Mouse (Mus musculus) MEL (cell line): ENCODE results near the gene Kat7. TPM values are rescaled to one million over a fixed set of nuclear protein-coding genes. Genes with fewer than 3 reads are reported as not detected.

Source experiments
- DNase-seq: peaks from one replicate; pipeline ENCODE4 v3.0.0; 2011; ENCODE audit warnings: low read depth, low spot score
- H3K27ac ChIP-seq: 2 replicates; pipeline ENCODE4 v1.5.1; 2012; ENCODE audit warnings: low read depth, mild to moderate bottlenecking, control low read depth, low read length, moderate library complexity; ENCODE audit not compliant: control insufficient read depth
- H3K27me3 ChIP-seq, 2 experiments: fragments of 150-350 bp in 1 of 2; sonication (generic) in 1 of 2; 2 replicates each; pipeline ENCODE4 v1.6.1; 2012; ENCODE audit warnings: low read length in 2 of 2, mild to moderate bottlenecking in 2 of 2, improper control_type of control experiment in 1 of 2, moderate library complexity in 1 of 2; ENCODE audit not compliant: insufficient read depth in 2 of 2, control insufficient read depth in 1 of 2
- H3K36me3 ChIP-seq, 2 experiments: 2 replicates each; pipeline ENCODE4 v1.6.1; 2012 to 2014; ENCODE audit warnings: low read length in 2 of 2, improper control_type of control experiment in 1 of 2, inconsistent platforms in 1 of 2, mild to moderate bottlenecking in 1 of 2; ENCODE audit not compliant: insufficient read depth in 2 of 2, control insufficient read depth in 1 of 2
- H3K4me1 ChIP-seq, 2 experiments: fragments of 150-350 bp in 1 of 2; sonication (generic) in 1 of 2; 2 replicates each; pipeline ENCODE4 v1.6.1; 2012; ENCODE audit warnings: low read length in 2 of 2, improper control_type of control experiment in 1 of 2, mild to moderate bottlenecking in 1 of 2; ENCODE audit not compliant: insufficient read depth in 2 of 2, control insufficient read depth in 1 of 2
- H3K4me3 ChIP-seq, 2 experiments: fragments of 150-350 bp in 1 of 2; sonication (generic) in 1 of 2; 2 replicates each; pipeline ENCODE4 v1.5.1; 2012; ENCODE audit warnings: low read depth in 2 of 2, low read length in 2 of 2, mild to moderate bottlenecking in 2 of 2, moderate library complexity in 2 of 2, control low read depth in 1 of 2, improper control_type of control experiment in 1 of 2; ENCODE audit not compliant: control insufficient read depth in 1 of 2, insufficient read depth in 1 of 2
- H3K79me2 ChIP-seq: 2 replicates; pipeline ENCODE4 v1.6.1; 2012; ENCODE audit warnings: mild to moderate bottlenecking, low read length, moderate library complexity; ENCODE audit not compliant: control insufficient read depth, poor library complexity, insufficient read depth
- H3K9ac ChIP-seq: 2 replicates; pipeline ENCODE4 v1.6.1; 2012; ENCODE audit warnings: low read depth, mild to moderate bottlenecking, control low read depth, low read length, moderate library complexity; ENCODE audit not compliant: control insufficient read depth, poor library complexity, severe bottlenecking
- H3K9me3 ChIP-seq: fragments of 150-350 bp; sonication (generic); replicated peaks from 2 replicates; pipeline ENCODE4 v1.6.1; 2012; ENCODE audit warnings: mild to moderate bottlenecking, low read length, improper control_type of control experiment, moderate library complexity; ENCODE audit not compliant: insufficient read depth
- CHD1 ChIP-seq: IDR thresholded peaks from 2 replicates; pipeline ENCODE4 v1.6.1; 2012; ENCODE audit warnings: low read depth, mild to moderate bottlenecking, inconsistent platforms, low read length, improper control_type of control experiment
- CTCF ChIP-seq, 3 experiments: IDR thresholded peaks in 2 of 3; conservative IDR thresholded peaks in 1 of 3; 2 replicates each; pipeline ENCODE4 v1.5.1; 2011 to 2012; ENCODE audit warnings: low read length in 3 of 3, low read depth in 2 of 3, mild to moderate bottlenecking in 2 of 3, improper control_type of control experiment in 1 of 3, inconsistent platforms in 1 of 3, mixed read lengths in 1 of 3, moderate library complexity in 1 of 3; ENCODE audit not compliant: control insufficient read depth in 1 of 3, insufficient read depth in 1 of 3, poor library complexity in 1 of 3, severe bottlenecking in 1 of 3
- EP300 ChIP-seq, 2 experiments: IDR thresholded peaks; 2 replicates each; pipeline ENCODE4 v1.6.1; 2011; ENCODE audit warnings: improper control_type of control experiment in 2 of 2, low read length in 2 of 2, low read depth in 1 of 2, mild to moderate bottlenecking in 1 of 2
- ETS1 ChIP-seq: IDR thresholded peaks from 2 replicates; pipeline ENCODE4 v1.6.1; 2012; ENCODE audit warnings: low read depth, mild to moderate bottlenecking, inconsistent platforms, low read length, improper control_type of control experiment, moderate library complexity
- MAX ChIP-seq: IDR thresholded peaks from 2 replicates; pipeline ENCODE4 v1.6.1; 2011; ENCODE audit warnings: low read length, improper control_type of control experiment
- MEF2A ChIP-seq: IDR thresholded peaks from 2 replicates; pipeline ENCODE4 v1.6.1; 2014; ENCODE audit warnings: low read depth, mild to moderate bottlenecking, inconsistent platforms, low read length, improper control_type of control experiment; ENCODE audit not compliant: poor library complexity, insufficient replicate concordance, severe bottlenecking; ENCODE audit errors: extremely low read depth
- MXI1 ChIP-seq: IDR thresholded peaks from 2 replicates; pipeline ENCODE4 v1.6.1; 2011; ENCODE audit warnings: mild to moderate bottlenecking, low read depth, low read length, improper control_type of control experiment
- NELFE ChIP-seq: IDR thresholded peaks from 2 replicates; pipeline ENCODE4 v1.6.1; 2011; ENCODE audit warnings: low read depth, low read length, improper control_type of control experiment
- NRF1 ChIP-seq: IDR thresholded peaks from 2 replicates; pipeline ENCODE4 v1.6.1; 2014; ENCODE audit warnings: low read depth, mild to moderate bottlenecking, inconsistent platforms, low read length, improper control_type of control experiment, moderate library complexity; ENCODE audit not compliant: poor library complexity, insufficient read depth, severe bottlenecking
- POLR2A ChIP-seq, 2 experiments: IDR thresholded peaks; 2 replicates each; pipeline ENCODE4 v1.6.1; 2011 to 2012; ENCODE audit warnings: low read length in 2 of 2, mild to moderate bottlenecking in 2 of 2, control low read depth in 1 of 2, improper control_type of control experiment in 1 of 2, low read depth in 1 of 2, moderate library complexity in 1 of 2; ENCODE audit not compliant: control insufficient read depth in 1 of 2, insufficient read depth in 1 of 2, poor library complexity in 1 of 2
- POLR2AphosphoS5 ChIP-seq: IDR thresholded peaks from 2 replicates; pipeline ENCODE4 v1.6.1; 2012; ENCODE audit warnings: low read depth, borderline replicate concordance, mild to moderate bottlenecking, inconsistent platforms, low read length, moderate library complexity, mixed read lengths
- RAD21 ChIP-seq: IDR thresholded peaks from 2 replicates; pipeline ENCODE4 v1.6.1; 2011; ENCODE audit warnings: mild to moderate bottlenecking, low read depth, low read length, improper control_type of control experiment
- TCF12 ChIP-seq: IDR thresholded peaks from 2 replicates; pipeline ENCODE4 v1.6.1; 2014; ENCODE audit warnings: low read depth, mild to moderate bottlenecking, inconsistent platforms, low read length, improper control_type of control experiment, moderate library complexity
- UBTF ChIP-seq: IDR thresholded peaks from 2 replicates; pipeline ENCODE4 v1.6.1; 2012; ENCODE audit warnings: low read depth, mild to moderate bottlenecking, inconsistent platforms, low read length, improper control_type of control experiment, moderate library complexity, borderline replicate concordance; ENCODE audit not compliant: insufficient read depth
- ZC3H11A ChIP-seq: IDR thresholded peaks from 2 replicates; pipeline ENCODE4 v1.6.1; 2012; ENCODE audit warnings: low read depth, mild to moderate bottlenecking, inconsistent platforms, low read length, improper control_type of control experiment
- ZMIZ1 ChIP-seq: IDR thresholded peaks from 2 replicates; pipeline ENCODE4 v1.6.1; 2012; ENCODE audit warnings: low read depth, mild to moderate bottlenecking, inconsistent platforms, low read length, improper control_type of control experiment, moderate library complexity
- ZNF384 ChIP-seq: IDR thresholded peaks from 2 replicates; pipeline ENCODE4 v1.6.1; 2012; ENCODE audit warnings: low read depth, mild to moderate bottlenecking, inconsistent platforms, low read length, improper control_type of control experiment
- polyA plus RNA-seq, 2 experiments: library from polyadenylated mRNA; stranded (reverse) in 1 of 2; unstranded in 1 of 2; fragments of >175 nt in 1 of 2; fragments of >200 nt in 1 of 2; gene quantifications; 2 replicates each; pipeline versions ENCODE4 v1.2.1 to v1.2.4; 2012; ENCODE audit warnings: low replicate concordance in 2 of 2, low read depth in 1 of 2; ENCODE audit not compliant: insufficient read length in 2 of 2, insufficient read depth in 1 of 2, missing spikeins in 1 of 2
- total RNA-seq: library from RNA; depleted of rRNA; stranded (reverse); fragments of 300-350 nt; gene quantifications from 2 replicates; pipeline ENCODE4 v1.2.3, GENCODE M21; 2012

Gene Kat7
- total and polyA plus RNA-seq, 3 experiments: 81.4 to 100 (median 95.4) TPM

GRCm38 (mm10) chr11:95354945-95355660 is 45.1 kb upstream of the Kat7 start:
- DNase-seq: no peak
- no peaks in the 10 kb centered on the region for H3K9me3 ChIP-seq
- no peak overlapping the region for H3K4me3 ChIP-seq
- no peaks in the 10 kb centered on the region for H3K79me2 ChIP-seq
- H3K4me1 ChIP-seq: peaks cover 43 to 55% of the 10 kb centered on the region in 2 experiments
- TF ChIP-seq POLR2A (IDR thresholded peaks at IDR 0.05; ENCODE audit: control insufficient read depth in 1 of 2, insufficient read depth in 1 of 2, low read depth in 1 of 2, low read length in 2 of 2, poor library complexity in 1 of 2) (no peak), MEF2A (0 out of 2 replicates have a peak, but pooled peaks have one; percentile 10), EP300 (IDR thresholded peaks at IDR 0.05; ENCODE audit: low read depth in 1 of 2, low read length in 2 of 2) (no peak), CTCF (IDR thresholded peaks at IDR 0.05 in 2 of 3, conservative IDR thresholded peaks at IDR 0.05 in 1 of 3; ENCODE audit: control insufficient read depth in 1 of 3, insufficient read depth in 1 of 3, low read depth in 2 of 3, low read length in 3 of 3, poor library complexity in 1 of 3, severe bottlenecking in 1 of 3) (no peak), NRF1 (no peak), CHD1 (no peak)
- no peaks in the 10 kb centered on the region for H3K27me3 ChIP-seq
- H3K27ac ChIP-seq: peak overlapping the region; percentile 93
- no peak overlapping the region for H3K9ac ChIP-seq
- peaks cover 9 to 52% of the 10 kb centered on the region in 2 experiments; a peak in 3 of 4 replicates for H3K36me3 ChIP-seq

- peak overlapping the region; percentile 93 for H3K27ac ChIP-seq
- no peaks in the 10 kb centered on the region for H3K27me3 ChIP-seq
- peaks cover 43 to 55% of the 10 kb centered on the region in 2 experiments for H3K4me1 ChIP-seq
- H3K79me2 ChIP-seq: no peaks in the 10 kb centered on the region
- H3K9ac ChIP-seq: no peak overlapping the region
- H3K9me3 ChIP-seq: no peaks in the 10 kb centered on the region
- peaks cover 9 to 52% of the 10 kb centered on the region in 2 experiments; a peak in 3 of 4 replicates for H3K36me3 ChIP-seq
- peak; percentile 49 for DNase-seq
- TF ChIP-seq MAX (no peak), ZNF384 (peak; percentile 64), POLR2AphosphoS5 (no peak), ETS1 (peak; percentile 41; the same call in 1 of the 2 replicates), TCF12 (peak; percentile 33; the same call in 1 of the 2 replicates), EP300 (IDR thresholded peaks at IDR 0.05; ENCODE audit: low read depth in 1 of 2, low read length in 2 of 2) (peak; percentile 34 to 43; a peak in 1 of 4 replicates), ZC3H11A (no peak), MXI1 (peak; percentile 35; the same call in 1 of the 2 replicates), UBTF (no peak), ZMIZ1 (no peak), POLR2A (IDR thresholded peaks at IDR 0.05; ENCODE audit: control insufficient read depth in 1 of 2, insufficient read depth in 1 of 2, low read depth in 1 of 2, low read length in 2 of 2, poor library complexity in 1 of 2) (no peak), RAD21 (no peak), NELFE (no peak)
- no peak overlapping the region for H3K4me3 ChIP-seq
Measured at GRCm38 (mm10) chr11:95354228-95354944, 44.3 kb upstream of the Kat7 start.
